ENCODE assay signal across 26 mouse cellular contexts in the genomic region with DNA sequence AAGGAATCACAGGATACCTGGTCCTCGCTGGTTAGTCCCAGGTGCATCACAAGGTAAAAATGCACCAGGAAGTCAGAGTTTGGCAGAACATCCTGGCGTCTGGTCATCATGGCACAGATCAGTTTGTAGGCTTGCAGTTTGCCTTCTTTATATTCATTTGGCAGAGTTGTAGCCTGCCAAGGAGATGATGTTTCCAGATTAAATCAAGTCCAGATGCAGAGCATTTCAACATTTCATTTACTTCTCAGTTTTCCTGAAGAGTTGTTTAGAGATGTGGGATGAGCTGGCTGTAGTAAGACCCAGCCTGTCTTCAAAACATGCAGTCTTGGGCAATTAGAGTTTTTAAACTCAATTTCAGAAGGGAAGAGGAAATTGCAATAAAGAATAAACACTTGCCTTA.
DNase-seq lines count a peak whose midpoint lies in the region; ATAC-seq and TF ChIP-seq lines count a peak whose summit lies in the region.
"Had no signal": no experiment of that assay in that cellular context is flagged by ENCODE, and none has a peak within 500 bp of the region (broad histone marks: within the 10 kb centered on the region; RNA-seq: fewer than 3 reads in every experiment).

No protein-coding gene starts in this region.

- intact Hi-C loops in gastrocnemius, adult 2 months (cut with DNase I) = loop anchor here (10.0 kb wide), 2 partner anchors 172 to 432 kb away; no protein-coding TSS in a partner anchor

- H3K9me3 ChIP-seq in lung, embryonic 16.5 days (ENCODE audit: control insufficient read depth, low read length) = no peaks in the 10 kb centered on the region
- H3K9me3 ChIP-seq: embryonic facial prominence, embryonic 15.5 days; heart, embryonic 12.5 days; heart, embryonic 15.5 days; hindbrain, embryonic 10.5 days; hindbrain, embryonic 13.5 days had no signal

- peak; percentile 28; the same call in 1 of the 2 replicates for ATAC-seq in lung, embryonic 16.5 days (ENCODE audit: low read depth)
- ATAC-seq: forebrain, embryonic 14.5 days; forebrain, postnatal 0 days; hindbrain, embryonic 16.5 days; intestine, embryonic 16.5 days had no signal

- H3K9ac ChIP-seq in lung, embryonic 16.5 days (ENCODE audit: low read length) = no peak overlapping the region
- H3K9ac ChIP-seq: embryonic facial prominence, embryonic 15.5 days; forebrain, postnatal 0 days; heart, embryonic 12.5 days; heart, embryonic 15.5 days; hindbrain, embryonic 13.5 days had no signal

- no peak for TF ChIP-seq CTCF in gastrocnemius, adult 2 months (IDR thresholded peaks at IDR 0.05)

- no peak for DNase-seq in lung, postnatal 4 days
- peak; percentile 13 for DNase-seq in MN1 (ENCODE audit: low spot score)
- DNase-seq in adipocyte (ENCODE audit: low spot score) = peak; percentile 47
- no peak for DNase-seq in layer of hippocampus, postnatal 14 days (ENCODE audit: low spot score in 2 of 2)
- no peak for DNase-seq in gastrocnemius, adult 2 months
- DNase-seq: adrenal gland, adult 8-10 months; adrenal gland, postnatal 25 days; cerebellum, adult 11-12 months; cerebellum, adult 8-10 months; cerebellum, postnatal 10 days; cerebellum, postnatal 36 days; embryo, embryonic 11 days; forebrain, postnatal 0 days; gastrocnemius, postnatal 25 days; heart, adult 18-20 months; heart, postnatal 10 days; heart, postnatal 36 days had no signal

- H3K4me2 ChIP-seq in lung, embryonic 16.5 days (ENCODE audit: low read depth, low read length) = no peak overlapping the region
- H3K4me2 ChIP-seq: embryonic facial prominence, embryonic 15.5 days; heart, embryonic 12.5 days; heart, embryonic 15.5 days; hindbrain, embryonic 13.5 days had no signal

- H3K4me3 ChIP-seq in lung, embryonic 16.5 days (ENCODE audit: low read length) = no peak overlapping the region
- H3K4me3 ChIP-seq in gastrocnemius, adult 2 months = no peak overlapping the region
- H3K4me3 ChIP-seq: embryonic facial prominence, embryonic 15.5 days; heart, embryonic 12.5 days; heart, embryonic 15.5 days; hindbrain, embryonic 10.5 days; hindbrain, embryonic 13.5 days had no signal

- H3K27me3 ChIP-seq in lung, embryonic 16.5 days (ENCODE audit: control insufficient read depth, insufficient read depth, low read depth, low read length) = no peaks in the 10 kb centered on the region
- H3K27me3 ChIP-seq: embryonic facial prominence, embryonic 15.5 days; heart, embryonic 12.5 days; heart, embryonic 15.5 days; hindbrain, embryonic 13.5 days had no signal

- 0 out of 2 replicates have a peak, but pooled peaks cover 3% of the 10 kb centered on the region for H3K36me3 ChIP-seq in lung, embryonic 16.5 days (ENCODE audit: control insufficient read depth, insufficient read depth, low read length)

- no peaks in the 10 kb centered on the region for H3K4me1 ChIP-seq in lung, embryonic 16.5 days (replicated peaks; ENCODE audit: control insufficient read depth, insufficient read depth, low read length)
- H3K4me1 ChIP-seq: embryonic facial prominence, embryonic 15.5 days; heart, embryonic 12.5 days; heart, embryonic 15.5 days; hindbrain, embryonic 10.5 days; hindbrain, embryonic 13.5 days had no signal

- H3K27ac ChIP-seq in lung, embryonic 16.5 days (ENCODE audit: low read length) = no peak overlapping the region
- no peak overlapping the region for H3K27ac ChIP-seq in gastrocnemius, adult 2 months
- H3K27ac ChIP-seq: embryonic facial prominence, embryonic 15.5 days; heart, embryonic 15.5 days; hindbrain, embryonic 10.5 days; hindbrain, embryonic 13.5 days had no signal

- WGBS in lung, embryonic 16.5 days = 75% methylated on average over 2 of the region's 2 CpGs

Comparison
In these comparisons a context has a peak if more than half of its experiments do, and no peak if none do; other contexts are left out.
1. DNase-seq: peak in MN1 (single experiment) and adipocyte (single experiment); none in lung, postnatal 4 days (0 of 2), layer of hippocampus, postnatal 14 days (0 of 2) and gastrocnemius, adult 2 months (single experiment).